Mouse (Mus musculus) liver, embryonic 14.5 days (tissue): ENCODE data around the gene Cdk13. TPM values are rescaled to one million over a fixed set of nuclear protein-coding genes. Genes with fewer than 3 reads are reported as not detected.

Experiments
- ATAC-seq: fragments of 200-750 bp; cut with Nextera tagmentation; 2 replicates; pipeline ENCODE4 v1.8.0; 2017; ENCODE audit warnings: moderate number of reproducible peaks, mild to moderate bottlenecking, moderate library complexity; ENCODE audit not compliant: insufficient read depth
- DNase-seq, 3 experiments: peaks; one replicate each; pipeline ENCODE4 v3.0.0-alpha.2; 2012 to 2013; ENCODE audit warnings: low read depth in 3 of 3, low spot score in 3 of 3
- H3K27ac ChIP-seq: fragments of 300-500 bp; sonication (generic); 2 replicates; pipeline ENCODE4 v1.5.1; 2014; ENCODE audit warnings: moderate library complexity, mild to moderate bottlenecking, control low read depth, inconsistent platforms
- H3K27me3 ChIP-seq: fragments of 300-500 bp; sonication (generic); 2 replicates; pipeline ENCODE4 v1.6.1; 2014; ENCODE audit warnings: mild to moderate bottlenecking, low read length, moderate library complexity; ENCODE audit not compliant: control insufficient read depth, insufficient read depth
- H3K36me3 ChIP-seq: fragments of 300-500 bp; sonication (generic); replicated peaks from 2 replicates; pipeline ENCODE4 v1.6.1; 2014; ENCODE audit warnings: low read depth; ENCODE audit not compliant: control insufficient read depth, insufficient read depth
- H3K4me1 ChIP-seq, 2 experiments: fragments of 200-500 bp in 1 of 2; fragments of 300-500 bp in 1 of 2; sonication (generic) in 1 of 2; replicated peaks; 2 replicates each; pipeline ENCODE4 v1.6.1; 2012 to 2014; ENCODE audit warnings: antibody characterized with exemption in 1 of 2, inconsistent platforms in 1 of 2, low read length in 1 of 2; ENCODE audit not compliant: control insufficient read depth in 2 of 2, insufficient read depth in 2 of 2
- H3K4me2 ChIP-seq: fragments of 300-500 bp; sonication (generic); 2 replicates; pipeline ENCODE4 v1.6.1; 2014; ENCODE audit warnings: low read depth, mild to moderate bottlenecking, control low read depth, moderate library complexity
- H3K4me3 ChIP-seq, 2 experiments: fragments of 200-500 bp in 1 of 2; fragments of 300-500 bp in 1 of 2; sonication (generic) in 1 of 2; 2 replicates each; pipeline ENCODE4 v1.5.1; 2012 to 2014; ENCODE audit warnings: low read depth in 2 of 2, low read length in 2 of 2, mild to moderate bottlenecking in 2 of 2, control low read depth in 1 of 2, inconsistent platforms in 1 of 2, moderate library complexity in 1 of 2; ENCODE audit not compliant: insufficient read depth in 1 of 2
- H3K9ac ChIP-seq: fragments of 300-500 bp; sonication (generic); replicated peaks from 2 replicates; pipeline ENCODE4 v1.6.1; 2014; ENCODE audit warnings: mild to moderate bottlenecking, control low read depth, moderate library complexity
- H3K9me3 ChIP-seq: fragments of 300-500 bp; sonication (generic); 2 replicates; pipeline ENCODE4 v1.6.1; 2016; ENCODE audit warnings: low read length, mixed read lengths; ENCODE audit not compliant: control insufficient read depth
- CTCF ChIP-seq: IDR thresholded peaks from 2 replicates; pipeline ENCODE4 v1.5.1; 2016; ENCODE audit warnings: antibody characterized with exemption, low read depth, control low read depth
- EP300 ChIP-seq: IDR thresholded peaks from 2 replicates; pipeline ENCODE4 v1.6.1; 2016; ENCODE audit warnings: antibody characterized with exemption, low read depth
- WGBS: fragments of 180-500 bp; shearing (Covaris S2); extraction: QIAGEN DNeasy Blood & Tissue Kit; methylation state at CpG from one replicate; pipeline ENCODE4 v1.1.7; 2014; ENCODE audit not compliant: insufficient replicate concordance; 5-methylcytosine and 5-hydroxymethylcytosine counted together
- polyA plus RNA-seq, 2 experiments: library from polyadenylated mRNA; depleted of rRNA in 1 of 2; stranded (reverse) in 1 of 2; unstranded in 1 of 2; fragments of >200 nt; fragmentation: Nextera tagmentation in 1 of 2; extraction: Ambion mirVana in 1 of 2; gene quantifications; 2 replicates each; pipeline versions ENCODE4 v1.2.1 to v1.2.3; 2012 to 2014

Cdk13 gene
- polyA plus RNA-seq, 2 experiments, result 5.7 to 9.3 TPM

GRCm38 (mm10) chr13:17804058-17804841 lies 647 bp downstream of the Cdk13 start:
- peaks cover 4% of the 10 kb centered on the region for H3K36me3 ChIP-seq
- peak overlapping the region; percentile 85 for H3K4me2 ChIP-seq
- peak in 2 of 3 experiments; percentile 6 to 12 for DNase-seq
- H3K4me3 ChIP-seq, result peak overlapping the region; percentile 93 to 100
- no peak for TF ChIP-seq EP300
- TF ChIP-seq CTCF, result no peak
- no peaks in the 10 kb centered on the region for H3K27me3 ChIP-seq
- H3K9ac ChIP-seq, result peak overlapping the region; percentile 95
- peak overlapping the region; percentile 90 for H3K27ac ChIP-seq
- H3K4me1 ChIP-seq, result peaks cover 10 to 21% of the 10 kb centered on the region in 2 experiments
- WGBS, result under 1% methylated on average over 77 of the region's 105 CpGs
- H3K9me3 ChIP-seq, result no peaks in the 10 kb centered on the region
- peak; percentile 4; the same call in 1 of the 2 replicates for ATAC-seq

GRCm38 (mm10) chr13:17803331-17804057 lies 1.4 kb downstream of the Cdk13 start:
- ATAC-seq, result peak; percentile 25
- Histone ChIP-seq H3K36me3 (peaks cover 4% of the 10 kb centered on the region), H3K27me3 (no peaks in the 10 kb centered on the region), H3K4me2 (peak overlapping the region; percentile 85), H3K27ac (peak overlapping the region; percentile 90), H3K4me3 (peak overlapping the region; percentile 93 to 100), H3K9ac (peak overlapping the region; percentile 95), H3K9me3 (no peaks in the 10 kb centered on the region), H3K4me1 (peaks cover 12 to 24% of the 10 kb centered on the region in 2 experiments)
- TF ChIP-seq EP300 (no peak), CTCF (peak; percentile 66)
- DNase-seq, result peak; percentile 57 to 67 (median 57)
- under 1% methylated on average over 85 of the region's 85 CpGs for WGBS

- H3K4me1 ChIP-seq, result peaks cover 12 to 27% of the 10 kb centered on the region in 2 experiments
- 0% methylated on average over 3 of the region's 3 CpGs for WGBS
- H3K4me2 ChIP-seq, result peak overlapping the region; percentile 85
- no peak for ATAC-seq
- peak overlapping the region; percentile 95 for H3K9ac ChIP-seq
- peak in 1 of 3 experiments; percentile 5 for DNase-seq
- peaks cover 4% of the 10 kb centered on the region for H3K36me3 ChIP-seq
- peak overlapping the region; percentile 93 to 100 for H3K4me3 ChIP-seq
- no peak for TF ChIP-seq EP300
- no peak for TF ChIP-seq CTCF
- H3K27me3 ChIP-seq, result no peaks in the 10 kb centered on the region
- H3K9me3 ChIP-seq, result no peaks in the 10 kb centered on the region
- peak overlapping the region; percentile 90 for H3K27ac ChIP-seq
Observed at GRCm38 (mm10) chr13:17802880-17803279, 2.0 kb downstream of the Cdk13 start.

GRCm38 (mm10) chr13:17799735-17800134 lies 5.2 kb downstream of the Cdk13 start:
- peak overlapping the region; percentile 52 for H3K4me2 ChIP-seq
- H3K27ac ChIP-seq, result peak overlapping the region; percentile 27
- peaks cover 12 to 25% of the 10 kb centered on the region in 2 experiments for H3K4me1 ChIP-seq
- H3K27me3 ChIP-seq, result no peaks in the 10 kb centered on the region
- H3K9ac ChIP-seq, result no peak overlapping the region; the same call in none of the 2 replicates
- H3K36me3 ChIP-seq, result peaks cover 4% of the 10 kb centered on the region
- WGBS, result 60% methylated on average over 2 of the region's 2 CpGs
- no peak for TF ChIP-seq CTCF
- peak; percentile 54 for TF ChIP-seq EP300
- no peaks in the 10 kb centered on the region for H3K9me3 ChIP-seq
- DNase-seq (peak in 2 of 3 experiments; percentile 12 to 20), ATAC-seq (no peak)
- H3K4me3 ChIP-seq, result no peak overlapping the region
